Mouse (Mus musculus): ENCODE data around the gene Gmppb.

Gmppb gene

DNA sequence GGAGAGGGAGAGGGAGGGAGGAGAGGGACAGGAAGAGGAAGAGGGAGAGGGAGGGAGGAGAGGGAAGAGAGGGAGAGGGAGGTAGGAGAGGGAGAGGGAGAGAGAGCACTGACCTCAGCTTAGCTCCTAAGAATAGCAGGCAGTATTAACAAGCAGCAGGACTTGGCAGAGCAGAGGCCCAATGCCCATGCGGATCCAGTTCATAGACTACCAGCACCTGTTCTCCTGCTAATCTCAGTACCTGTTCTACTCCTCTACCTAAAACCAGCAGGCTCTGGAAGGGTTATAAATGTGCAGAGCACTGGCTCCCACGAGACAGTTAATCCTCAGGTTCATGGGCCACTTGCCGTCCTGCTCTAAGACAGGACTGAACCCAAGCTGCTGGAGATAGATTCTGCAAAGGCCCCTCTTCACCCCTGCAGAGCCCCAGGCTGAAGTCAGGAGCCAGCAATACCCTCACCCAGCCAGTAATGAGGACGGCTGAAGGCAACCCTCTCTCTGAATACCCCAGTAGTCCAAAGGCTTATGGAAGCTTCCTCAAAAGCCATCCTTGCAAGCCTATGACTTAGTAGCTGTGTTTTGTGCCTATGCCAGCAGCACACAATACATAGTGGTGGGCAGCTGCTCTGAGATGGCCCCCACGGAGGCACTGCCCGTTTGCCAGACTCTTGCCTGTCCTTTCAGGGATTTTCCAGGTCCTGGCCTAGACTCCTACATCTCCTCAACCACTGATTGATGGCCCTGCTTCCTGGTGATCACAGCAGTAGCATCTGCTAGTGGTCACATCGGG, 24.3 kb downstream of the Gmppb start:
- DNase-seq (ENCODE audit: low read depth, low spot score): no peak

DNA sequence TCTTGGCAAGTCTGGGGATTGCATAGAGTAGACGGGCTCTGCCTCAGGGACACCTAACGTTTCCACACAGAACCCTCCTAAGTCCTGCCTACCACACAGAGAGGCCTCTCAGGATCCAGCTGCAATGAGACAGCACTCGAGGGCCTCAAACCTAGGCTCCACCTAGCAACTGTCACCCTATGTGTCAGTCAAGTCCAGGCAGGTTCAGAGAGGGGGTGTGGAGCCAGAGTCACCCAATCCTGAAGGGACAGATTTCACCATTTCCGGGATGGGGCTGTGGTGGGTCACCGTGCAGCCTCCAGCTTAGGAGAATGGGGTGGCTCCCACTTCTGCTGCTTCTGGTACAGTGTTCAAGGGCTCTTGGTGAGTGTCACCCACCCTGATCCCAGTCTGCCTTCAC, 31.1 kb downstream of the Gmppb start, which contains the start of gene Mst1:
TSS of gene Mst1 (plus strand) at position 269 of the 400 bp plus-strand sequence.
- DNase-seq (ENCODE audit: low read depth, low spot score): no peak

DNA sequence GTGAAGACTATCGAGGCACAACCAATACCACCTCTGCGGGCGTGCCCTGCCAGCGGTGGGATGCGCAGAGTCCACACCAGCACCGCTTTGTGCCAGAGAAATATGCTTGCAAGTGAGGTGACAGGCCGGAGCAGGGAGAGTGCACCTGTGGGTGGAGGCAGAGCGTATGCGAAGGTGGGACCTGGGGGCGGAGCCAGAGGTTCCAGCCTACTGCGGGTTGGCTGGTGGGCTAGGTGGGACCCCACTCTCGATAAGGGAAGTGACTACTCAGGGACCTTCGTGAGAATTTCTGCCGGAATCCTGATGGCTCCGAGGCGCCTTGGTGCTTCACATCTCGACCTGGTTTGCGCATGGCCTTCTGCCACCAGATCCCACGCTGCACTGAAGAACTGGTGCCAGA, 33.5 kb downstream of the Gmppb start:
- DNase-seq (ENCODE audit: low read depth, low spot score): no peak

DNA sequence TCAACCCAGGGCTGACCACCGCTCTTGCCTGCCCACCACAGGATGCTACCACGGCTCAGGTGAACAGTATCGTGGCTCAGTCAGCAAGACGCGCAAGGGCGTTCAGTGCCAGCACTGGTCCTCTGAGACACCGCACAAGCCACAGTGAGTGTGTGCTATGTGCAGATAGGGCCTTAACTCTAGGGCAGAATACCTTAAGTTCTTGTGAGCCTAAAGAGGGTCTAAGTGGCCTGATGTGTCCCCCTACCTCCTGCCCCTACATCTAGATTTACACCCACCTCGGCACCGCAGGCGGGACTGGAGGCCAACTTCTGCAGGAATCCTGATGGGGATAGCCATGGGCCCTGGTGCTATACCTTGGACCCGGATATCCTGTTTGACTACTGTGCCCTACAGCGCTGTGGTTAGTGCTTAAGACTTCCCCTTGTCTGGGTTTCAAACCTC, 34.0 kb downstream of the Gmppb start, which contains the start of gene Rnf123:
TSS of gene Rnf123 (minus strand) at position 359 of the 444 bp plus-strand sequence.
- no peak for DNase-seq (ENCODE audit: low read depth, low spot score)

DNA sequence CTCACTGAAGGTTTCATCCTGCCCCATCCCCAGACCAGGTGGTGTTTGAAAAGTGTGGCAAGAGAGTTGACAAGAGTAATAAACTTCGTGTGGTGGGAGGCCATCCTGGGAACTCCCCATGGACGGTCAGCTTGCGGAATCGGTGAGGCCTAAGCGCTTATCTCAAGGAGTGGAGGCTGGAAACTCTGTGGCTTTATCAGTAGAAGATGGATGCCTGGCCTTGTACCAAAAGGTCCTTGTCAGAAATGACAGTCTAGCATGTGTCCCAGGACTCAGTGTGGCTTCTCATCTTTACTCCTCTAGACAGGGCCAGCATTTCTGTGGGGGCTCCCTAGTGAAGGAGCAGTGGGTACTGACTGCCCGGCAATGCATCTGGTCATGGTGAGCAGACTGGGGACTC, 34.5 kb downstream of the Gmppb start:
- no peak for DNase-seq (ENCODE audit: low read depth, low spot score)

DNA sequence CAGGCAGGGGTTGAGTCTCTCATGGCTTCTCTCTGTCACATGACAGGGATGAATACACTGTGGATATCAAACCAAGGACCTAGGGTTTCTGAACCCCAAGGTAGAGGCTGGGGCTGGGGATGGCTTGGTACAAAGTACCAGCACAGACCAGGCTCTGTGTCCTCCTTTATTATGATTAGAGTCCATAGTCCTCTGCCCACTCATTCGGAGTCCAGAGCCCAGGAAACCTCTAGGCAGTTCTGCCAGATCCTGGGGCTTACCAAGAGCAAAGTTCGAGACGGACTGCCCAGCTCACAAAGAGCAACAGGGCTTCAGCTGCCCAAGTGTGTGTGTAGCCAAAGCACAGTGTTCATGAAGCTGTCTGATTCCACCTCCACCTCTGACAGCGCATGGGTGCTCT, 36.2 kb downstream of the Gmppb start:
- DNase-seq (ENCODE audit: low read depth, low spot score): no peak

DNA sequence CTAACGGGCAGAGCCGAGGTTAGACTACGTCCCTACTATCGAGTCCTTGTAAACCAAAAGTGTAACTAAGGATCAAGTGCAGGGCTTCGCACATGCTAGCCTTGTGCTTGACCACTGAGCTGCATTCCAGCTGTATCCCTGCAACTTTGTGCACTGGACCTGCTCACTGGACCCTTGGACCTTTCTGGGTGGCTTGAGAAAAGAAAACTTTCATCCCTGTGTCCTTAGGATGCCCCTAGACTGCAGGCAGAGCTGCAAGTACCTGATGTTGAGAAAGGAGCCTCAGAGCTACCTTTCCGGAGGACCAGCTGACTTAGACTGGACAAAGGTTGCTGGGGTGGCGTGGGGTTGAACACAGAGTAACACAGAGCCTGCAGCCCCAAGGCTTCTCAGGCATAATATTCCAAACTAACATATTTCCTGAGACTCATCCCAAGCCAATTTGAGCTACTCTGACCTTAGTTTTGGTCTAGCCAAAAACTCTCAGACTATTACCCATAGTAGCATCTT, 41.6 kb downstream of the Gmppb start:
- DNase-seq (ENCODE audit: low read depth, low spot score): no peak

DNA sequence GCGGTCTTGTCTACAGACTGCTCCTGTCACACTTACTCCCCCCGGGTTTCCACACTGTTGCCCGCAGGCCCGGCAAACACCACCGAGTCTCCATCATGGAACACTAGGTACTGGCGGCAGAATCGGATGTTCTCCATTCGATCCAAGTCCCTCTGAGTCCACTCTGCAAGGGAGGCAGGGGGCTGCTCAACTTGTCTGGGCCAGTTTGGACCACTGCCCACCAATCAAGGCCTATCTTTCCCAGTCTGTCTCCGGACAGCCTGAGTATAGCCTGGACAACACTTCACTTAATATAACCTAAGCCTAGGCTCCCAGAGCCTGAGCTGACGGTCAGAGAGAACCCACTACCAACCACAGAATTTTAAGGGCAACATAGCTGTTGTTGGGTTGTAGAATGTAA, 44.5 kb downstream of the Gmppb start:
- DNase-seq (ENCODE audit: low read depth, low spot score): peak; percentile 35

DNA sequence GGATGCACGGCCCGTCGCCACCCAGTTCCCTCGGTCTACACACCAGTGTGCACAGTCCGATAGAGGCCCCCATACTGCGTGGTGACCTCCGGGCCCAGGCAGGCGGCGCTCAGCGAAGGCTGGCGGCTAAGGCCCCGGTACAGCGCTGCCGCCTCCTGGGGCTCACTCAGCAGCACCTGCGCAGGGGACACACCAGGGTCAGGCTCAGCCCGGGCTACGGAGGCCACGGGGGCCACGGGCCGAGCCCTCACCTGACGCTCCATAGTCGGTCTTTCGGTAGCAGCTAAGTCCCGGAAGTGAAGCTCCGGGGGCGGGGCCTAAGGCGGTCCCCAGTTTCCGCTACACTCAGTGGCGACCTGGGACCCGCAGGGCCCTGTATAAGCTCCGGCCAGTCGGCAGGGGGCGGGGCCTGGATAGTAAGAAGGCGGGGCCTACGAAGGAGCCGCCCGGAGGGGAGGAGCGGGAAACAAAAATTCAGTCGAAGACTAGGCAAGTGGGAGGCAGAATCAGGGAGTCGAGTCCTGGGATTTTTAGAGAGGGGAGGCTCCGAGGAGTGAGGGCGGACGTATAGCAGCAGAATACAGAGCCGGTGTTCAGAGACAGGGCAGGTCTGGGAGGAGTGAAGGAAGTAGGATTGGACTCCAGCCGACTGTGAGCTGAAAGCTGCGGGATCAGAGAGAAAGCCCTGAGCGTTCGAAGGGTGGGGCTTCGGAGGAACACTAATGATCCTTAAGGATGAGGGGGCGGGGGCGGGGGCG, 45.3 kb downstream of the Gmppb start, which contains the start of gene Apeh:
TSS of gene Apeh (minus strand) at position 423 of the 758 bp plus-strand sequence.
- peak; percentile 98 for DNase-seq (ENCODE audit: low read depth, low spot score)

DNA sequence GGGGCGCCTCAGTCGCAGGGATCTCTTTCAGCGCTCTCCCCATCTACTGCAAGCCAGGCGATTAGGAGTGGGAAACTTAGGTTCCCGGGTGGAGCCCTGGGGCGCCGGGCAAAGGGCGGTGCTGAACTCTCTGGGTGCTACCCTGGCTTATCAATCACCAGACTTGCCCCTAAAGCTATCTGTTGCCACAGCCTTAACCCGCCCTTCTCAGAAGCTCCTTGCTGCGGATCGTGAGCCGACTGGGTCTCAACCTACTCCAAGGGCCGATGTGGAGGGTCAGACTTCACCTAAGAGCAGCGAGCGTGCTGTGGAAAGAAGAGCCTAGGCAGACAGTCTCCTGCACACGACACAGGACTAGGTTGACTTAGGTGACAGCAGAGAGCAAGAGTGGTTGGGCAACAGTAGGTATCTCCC, 46.0 kb downstream of the Gmppb start:
- peak; percentile 71 for DNase-seq (ENCODE audit: low read depth, low spot score)

DNA sequence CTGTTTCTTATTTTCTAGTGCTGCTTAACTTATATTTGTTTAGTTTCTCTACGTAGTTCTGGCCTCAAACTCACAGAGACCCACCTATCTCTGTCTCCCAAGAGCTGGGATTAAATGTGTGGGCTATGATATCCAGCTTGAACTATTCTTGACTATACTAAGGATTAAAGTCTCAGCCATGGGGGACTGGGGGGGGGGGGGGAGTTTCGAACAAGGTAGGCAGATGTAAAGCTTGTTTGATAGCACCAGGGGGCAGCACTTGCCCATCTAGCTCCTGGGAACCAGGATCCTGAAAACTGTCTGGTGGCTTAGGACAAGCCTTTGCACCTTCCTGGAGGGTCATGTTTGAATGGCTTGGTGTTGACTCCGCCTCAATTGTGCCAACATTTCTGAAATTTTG, 46.5 kb downstream of the Gmppb start:
- DNase-seq (ENCODE audit: low read depth, low spot score): peak; percentile 75

DNA sequence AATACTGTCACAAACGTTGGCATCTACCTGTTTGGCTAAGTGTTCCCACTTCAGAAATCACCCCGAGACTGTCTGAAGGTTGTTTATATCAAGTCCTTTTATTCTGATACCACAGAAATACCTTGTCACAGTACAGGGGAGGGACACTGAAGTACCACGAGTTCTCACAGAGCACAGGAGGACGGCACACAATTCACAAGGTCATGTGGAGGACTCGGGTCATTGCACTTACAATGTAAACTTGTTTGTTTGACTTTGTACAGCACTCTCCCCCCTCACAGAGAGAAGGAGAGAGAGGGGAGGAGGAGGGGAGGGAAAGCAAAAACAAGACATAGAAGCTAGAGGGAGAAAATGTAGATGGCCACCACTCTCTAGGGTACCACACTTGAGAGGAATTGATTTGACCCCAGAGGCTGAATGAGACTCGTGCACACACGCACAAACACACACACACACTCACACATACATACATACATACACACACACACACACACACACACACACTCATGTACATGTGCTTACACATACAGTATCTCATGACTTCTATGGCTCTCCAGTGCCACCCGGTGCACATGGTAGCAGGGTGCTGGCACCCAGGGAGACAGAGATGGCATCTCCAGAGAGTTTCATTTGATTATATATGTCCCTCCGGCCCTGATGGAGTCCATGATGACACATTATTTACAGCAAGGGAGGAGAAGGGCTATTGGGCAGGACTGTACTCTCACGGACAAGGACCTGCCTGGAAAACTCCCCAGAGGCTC, 47.1 kb downstream of the Gmppb start:
- no peak for DNase-seq (ENCODE audit: low read depth, low spot score)

DNA sequence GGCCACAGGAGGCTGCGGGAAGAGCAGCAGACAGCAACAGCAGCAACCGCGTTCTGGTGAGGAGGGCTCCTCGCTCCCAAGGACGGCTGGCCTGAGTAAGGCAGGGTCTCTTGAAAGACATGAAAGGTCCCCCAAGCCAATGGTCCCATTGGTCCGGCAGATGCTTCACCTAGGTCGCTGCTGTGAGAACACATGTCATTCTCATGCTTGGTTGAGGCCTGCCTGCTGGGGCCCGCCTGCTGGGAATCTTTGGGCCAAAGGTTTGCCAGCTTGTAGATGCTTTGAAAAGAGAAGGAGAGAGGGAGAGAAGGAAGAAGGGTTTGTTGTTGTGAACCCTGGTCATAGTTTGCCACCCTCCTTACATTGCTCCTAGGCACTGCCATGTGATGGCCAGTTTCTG, 50.6 kb downstream of the Gmppb start:
- DNase-seq (ENCODE audit: low read depth, low spot score): no peak

All from A20 (cell line).